Mouse (Mus musculus) frontal cortex, postnatal 14 days (tissue): ENCODE measurements around the gene Dqx1.

Experiments
- DNase-seq, 2 experiments: peaks; one replicate each; pipeline ENCODE4 v3.0.0; 2022; ENCODE audit warnings: low spot score in 2 of 2

Dqx1 gene

GRCm38 (mm10) chr6:83033249-83034185 lies 24.1 kb upstream of the Dqx1 start, which contains the start of the genes Dok1 and Loxl3:
Gene Dok1, minus strand, starts transcription at chr6:83033471.
Gene Loxl3, plus strand, starts transcription at chr6:83034173.
- no peak for DNase-seq

GRCm38 (mm10) chr6:83034463-83035055 lies 23.1 kb upstream of the Dqx1 start:
- no peak for DNase-seq

- no peak for DNase-seq
These were observed 20.5 kb upstream of the Dqx1 start for GRCm38 (mm10) chr6:83037188-83037587.

- peak; percentile 76 to 77 for DNase-seq
These were observed 19.1 kb upstream of the Dqx1 start for GRCm38 (mm10) chr6:83038496-83039012.

- DNase-seq, result no peak
These were observed 17.0 kb upstream of the Dqx1 start for GRCm38 (mm10) chr6:83040601-83041000.

GRCm38 (mm10) chr6:83043561-83043960 lies 14.1 kb upstream of the Dqx1 start:
- no peak for DNase-seq

GRCm38 (mm10) chr6:83043993-83044392 lies 13.7 kb upstream of the Dqx1 start:
- DNase-seq, result no peak

GRCm38 (mm10) chr6:83044742-83045141 lies 12.9 kb upstream of the Dqx1 start:
- no peak for DNase-seq

- DNase-seq, result no peak
These were observed 8.3 kb upstream of the Dqx1 start for GRCm38 (mm10) chr6:83049367-83049766.

GRCm38 (mm10) chr6:83053136-83053960 lies 4.3 kb upstream of the Dqx1 start:
- peak in 1 of 2 experiments; percentile 38 for DNase-seq

GRCm38 (mm10) chr6:83054074-83054851 lies 3.4 kb upstream of the Dqx1 start, which contains the start of gene Aup1:
Gene Aup1, plus strand, starts transcription at chr6:83054521.
- peak; percentile 95 to 96 for DNase-seq

GRCm38 (mm10) chr6:83054871-83055431 lies 2.7 kb upstream of the Dqx1 start, which contains the start of gene Htra2:
Gene Htra2, minus strand, starts transcription at chr6:83055273.
- no peak for DNase-seq

GRCm38 (mm10) chr6:83058725-83059124 lies 1.1 kb downstream of the Dqx1 start:
- DNase-seq, result no peak

GRCm38 (mm10) chr6:83065995-83066394 lies 8.4 kb downstream of the Dqx1 start:
- DNase-seq, result no peak

- no peak for DNase-seq
These were observed 8.8 kb downstream of the Dqx1 start for GRCm38 (mm10) chr6:83066441-83066840.

GRCm38 (mm10) chr6:83068221-83068620 lies 10.6 kb downstream of the Dqx1 start:
- DNase-seq, result no peak

- no peak for DNase-seq
These were observed 11.3 kb downstream of the Dqx1 start for GRCm38 (mm10) chr6:83068706-83069487.

- DNase-seq, result no peak
These were observed 12.0 kb downstream of the Dqx1 start for GRCm38 (mm10) chr6:83069488-83070246.

GRCm38 (mm10) chr6:83070247-83070310 lies 12.4 kb downstream of the Dqx1 start, which contains the start of gene Tlx2:
Gene Tlx2, minus strand, starts transcription at chr6:83070293.
- no peak for DNase-seq
